Mouse (Mus musculus): ENCODE measurements at regions not wholly inside any gene's neighbourhood (a gene's known extent, or its start where the extent isn't known, plus 50 kb on each side); places are given as distances from the start of the nearest gene placed in this dataset.
"Not testable (repeated sequence)": the region's sequence is repeated elsewhere in the genome, so short reads cannot be mapped to it uniquely, and the experiment has no call there.

DNA sequence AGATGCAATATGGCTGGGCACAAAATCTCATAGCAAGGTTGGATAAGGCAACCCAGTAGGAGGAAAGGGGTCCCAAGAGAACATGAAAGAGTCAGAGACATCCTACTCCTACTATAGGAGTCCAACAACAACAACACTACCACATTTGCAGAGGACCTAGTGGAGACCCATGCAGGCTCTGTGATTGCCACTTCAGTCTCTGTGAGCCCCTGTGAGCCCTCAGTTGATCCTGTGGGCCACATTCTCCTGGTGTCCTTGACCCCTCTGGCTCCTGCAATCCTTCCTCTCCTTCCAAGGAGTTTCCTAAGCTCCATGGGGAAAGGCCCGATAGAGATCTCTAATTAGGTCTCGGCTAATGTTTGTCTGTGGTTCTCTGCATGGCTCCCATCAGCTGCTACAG lies 72.3 kb upstream of the Sh3gl3 start:
- no peak for ATAC-seq (ENCODE audit: borderline replicate concordance, extremely low read depth, low FRiP score, low TSS enrichment)
- H3K27ac ChIP-seq = no peak overlapping the region
- no peaks in the 10 kb centered on the region for H3K27me3 ChIP-seq
- no peak overlapping the region for H3K9ac ChIP-seq
- 79% methylated on average over 2 of the region's 2 CpGs for WGBS
- H3K4me1 ChIP-seq = no peaks in the 10 kb centered on the region
- H3K4me3 ChIP-seq = no peak overlapping the region
- H3K4me2 ChIP-seq = no peak overlapping the region
- no peaks in the 10 kb centered on the region for H3K36me3 ChIP-seq
- no peaks in the 10 kb centered on the region for H3K9me3 ChIP-seq

DNA sequence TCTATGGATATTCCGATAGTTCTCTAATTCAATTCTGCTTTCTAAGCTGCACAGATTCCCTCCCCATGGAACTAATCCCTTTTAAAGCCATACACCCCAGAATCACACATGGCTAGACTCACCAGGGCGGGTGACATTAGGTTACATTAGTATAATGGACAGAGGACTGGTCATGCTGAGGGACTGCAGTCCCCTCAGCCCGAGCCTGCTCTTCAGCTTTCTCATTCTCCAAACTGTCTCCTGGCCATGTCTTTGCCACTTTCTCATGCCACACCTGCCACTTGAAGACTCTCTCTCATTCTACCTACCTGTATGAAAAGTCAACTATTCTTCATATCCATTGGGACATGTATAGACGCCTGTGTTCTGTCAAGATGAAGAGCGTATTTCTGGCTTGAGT lies 68.0 kb upstream of the Sh3gl3 start:
- ATAC-seq (ENCODE audit: borderline replicate concordance, extremely low read depth, low FRiP score, low TSS enrichment) = no peak
- no peak overlapping the region for H3K4me2 ChIP-seq
- no peaks in the 10 kb centered on the region for H3K27me3 ChIP-seq
- 81% methylated on average over 5 of the region's 5 CpGs for WGBS
- H3K9me3 ChIP-seq = no peaks in the 10 kb centered on the region
- H3K36me3 ChIP-seq = no peaks in the 10 kb centered on the region
- no peak overlapping the region for H3K27ac ChIP-seq
- no peak overlapping the region for H3K4me3 ChIP-seq
- no peak overlapping the region for H3K9ac ChIP-seq
- H3K4me1 ChIP-seq = no peaks in the 10 kb centered on the region

DNA sequence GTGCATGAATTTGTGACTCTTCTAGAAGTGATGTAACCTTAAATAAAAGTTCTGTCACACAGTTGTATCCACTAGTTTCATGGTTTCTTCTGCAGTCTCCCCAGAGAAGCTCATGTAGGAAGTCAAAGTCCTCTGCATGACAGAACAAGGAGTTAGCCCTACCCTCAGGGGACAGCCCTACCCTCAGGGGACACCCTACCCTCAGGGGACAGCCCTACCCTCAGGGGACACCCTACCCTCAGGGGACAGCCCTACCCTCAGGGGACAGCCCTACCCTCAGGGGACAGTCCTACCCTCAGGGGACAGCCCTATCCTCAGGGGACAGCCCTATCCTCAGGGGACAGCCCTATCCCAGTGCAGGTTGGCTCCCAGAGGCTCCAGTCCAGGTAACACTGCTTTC lies 64.5 kb upstream of the Sh3gl3 start:
- H3K27ac ChIP-seq = not testable (repeated sequence)

DNA sequence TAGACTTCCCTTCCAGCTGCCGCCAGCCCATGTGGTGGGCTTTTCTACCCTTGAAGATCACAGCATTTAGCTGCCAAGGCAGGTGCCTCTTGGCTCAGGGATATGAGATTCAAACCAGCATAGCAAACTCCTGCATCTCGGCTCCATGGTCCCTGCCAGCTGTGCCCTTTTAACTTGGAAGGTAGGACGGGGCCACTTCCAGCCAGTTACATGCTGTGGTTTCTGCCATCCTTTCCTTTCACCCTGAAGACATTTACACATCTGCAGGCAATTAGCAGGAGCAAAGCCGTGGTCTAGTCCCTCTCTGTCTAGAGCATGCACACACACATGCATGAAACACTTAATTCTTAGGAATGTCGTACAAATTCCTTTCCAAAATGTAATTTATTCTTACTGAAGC lies 64.1 kb upstream of the Sh3gl3 start:
- Histone ChIP-seq H3K36me3 (no peaks in the 10 kb centered on the region), H3K4me1 (no peaks in the 10 kb centered on the region), H3K27me3 (no peaks in the 10 kb centered on the region), H3K9me3 (no peaks in the 10 kb centered on the region), H3K9ac (no peak overlapping the region), H3K27ac (no peak overlapping the region), H3K4me3 (no peak overlapping the region), H3K4me2 (no peak overlapping the region)
- 45% methylated on average over 5 of the region's 5 CpGs for WGBS
- no peak for ATAC-seq (ENCODE audit: borderline replicate concordance, extremely low read depth, low FRiP score, low TSS enrichment)

More for the DNA sequence above, 64.5 kb upstream of the Sh3gl3 start:
- not testable (repeated sequence) for H3K4me2 ChIP-seq; H3K4me3 ChIP-seq; H3K4me1 ChIP-seq; H3K9me3 ChIP-seq; H3K9ac ChIP-seq; ATAC-seq (ENCODE audit: borderline replicate concordance, extremely low read depth, low FRiP score, low TSS enrichment); H3K36me3 ChIP-seq; H3K27me3 ChIP-seq

GRCm38 (mm10) chr7:82109977-82110376 lies 63.7 kb upstream of the Sh3gl3 start:
- Histone ChIP-seq H3K4me3 (no peak overlapping the region), H3K4me1 (no peaks in the 10 kb centered on the region), H3K9me3 (no peaks in the 10 kb centered on the region), H3K27ac (no peak overlapping the region), H3K4me2 (no peak overlapping the region), H3K36me3 (no peaks in the 10 kb centered on the region), H3K9ac (no peak overlapping the region), H3K27me3 (no peaks in the 10 kb centered on the region)
- ATAC-seq (ENCODE audit: borderline replicate concordance, extremely low read depth, low FRiP score, low TSS enrichment) = no peak
- WGBS = 53% methylated on average over 8 of the region's 8 CpGs

DNA sequence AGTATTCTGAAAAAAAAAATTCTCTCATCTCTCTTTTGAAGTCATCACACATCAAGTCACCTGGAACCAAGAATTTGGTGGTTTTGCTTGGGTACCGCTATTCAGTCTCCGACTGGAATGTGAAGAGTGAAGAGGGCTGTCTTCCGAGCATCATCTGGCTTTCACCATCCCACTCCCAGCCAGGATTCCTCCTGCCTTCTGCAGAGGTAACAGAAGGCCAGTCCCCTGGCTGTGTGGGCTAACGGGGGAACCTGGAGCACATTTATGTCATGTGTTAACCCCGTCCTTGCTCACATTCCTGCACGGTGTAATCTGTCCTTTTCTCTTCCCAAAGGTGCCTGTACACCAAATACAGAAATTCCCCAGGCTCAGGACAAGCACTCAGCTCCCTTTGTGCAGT lies 61.6 kb upstream of the Sh3gl3 start:
- no peak overlapping the region for H3K4me2 ChIP-seq
- H3K36me3 ChIP-seq = no peaks in the 10 kb centered on the region
- H3K9ac ChIP-seq = no peak overlapping the region
- no peak overlapping the region for H3K27ac ChIP-seq
- 38% methylated on average over 6 of the region's 6 CpGs for WGBS
- H3K4me1 ChIP-seq = no peaks in the 10 kb centered on the region
- no peak for ATAC-seq (ENCODE audit: borderline replicate concordance, extremely low read depth, low FRiP score, low TSS enrichment)
- no peak overlapping the region for H3K4me3 ChIP-seq
- no peaks in the 10 kb centered on the region for H3K9me3 ChIP-seq
- H3K27me3 ChIP-seq = no peaks in the 10 kb centered on the region

DNA sequence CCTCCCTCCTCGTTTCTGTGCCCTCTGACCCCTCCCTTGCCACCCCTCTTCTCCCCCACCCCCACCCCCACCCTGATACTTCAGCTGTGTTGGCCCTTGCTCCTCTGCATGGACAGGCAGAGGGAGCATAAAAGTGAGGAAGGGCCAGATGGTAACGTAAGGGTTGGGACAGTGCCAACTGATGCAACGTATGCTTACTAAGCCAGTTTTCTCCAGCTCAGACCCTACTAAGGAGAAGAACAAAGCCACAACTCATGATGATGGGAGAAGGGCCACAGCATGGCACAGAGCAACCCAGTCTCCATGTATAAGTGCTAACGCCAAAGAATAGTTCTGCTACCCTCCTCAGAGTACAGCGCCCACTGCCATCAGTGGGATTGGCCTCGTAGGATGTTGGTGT lies 58.0 kb upstream of the Sh3gl3 start:
- Histone ChIP-seq H3K9me3 (no peaks in the 10 kb centered on the region), H3K27ac (no peak overlapping the region), H3K27me3 (peaks cover 6% of the 10 kb centered on the region; the same call in 1 of the 2 replicates), H3K4me2 (no peak overlapping the region), H3K9ac (no peak overlapping the region), H3K36me3 (no peaks in the 10 kb centered on the region), H3K4me3 (no peak overlapping the region), H3K4me1 (no peaks in the 10 kb centered on the region)
- ATAC-seq (ENCODE audit: borderline replicate concordance, extremely low read depth, low FRiP score, low TSS enrichment) = no peak
- WGBS = 70% methylated on average over 6 of the region's 6 CpGs

- peak; percentile 46; the same call in 1 of the 2 replicates for ATAC-seq (ENCODE audit: borderline replicate concordance, extremely low read depth, low FRiP score, low TSS enrichment)
- Histone ChIP-seq H3K4me2 (no peak overlapping the region), H3K9me3 (no peaks in the 10 kb centered on the region), H3K4me3 (no peak overlapping the region), H3K4me1 (no peaks in the 10 kb centered on the region), H3K9ac (no peak overlapping the region), H3K27me3 (peaks cover 9% of the 10 kb centered on the region), H3K27ac (no peak overlapping the region), H3K36me3 (no peaks in the 10 kb centered on the region)
- WGBS = 6% methylated on average over 2 of the region's 2 CpGs
These were observed 54.4 kb upstream of the Sh3gl3 start for GRCm38 (mm10) chr7:82119266-82119665.

DNA sequence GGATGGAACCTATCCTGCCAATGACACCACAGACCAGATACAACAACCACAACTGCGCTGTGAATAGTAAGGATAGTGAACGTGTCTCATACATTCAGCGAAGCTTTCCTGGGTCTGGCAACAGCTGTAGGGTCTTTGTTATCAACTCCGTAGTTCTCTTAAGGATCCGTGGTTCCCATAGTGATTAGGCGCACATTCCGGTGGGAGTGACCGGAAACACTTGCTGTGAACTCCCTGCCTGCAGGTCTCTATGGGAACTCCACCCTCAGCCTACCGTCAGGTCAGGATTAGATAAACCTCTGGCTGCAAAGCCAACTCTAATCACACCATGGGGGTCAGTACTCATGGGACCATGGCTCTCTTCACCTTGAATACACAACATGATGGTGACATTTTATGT lies 53.8 kb upstream of the Sh3gl3 start:
- Histone ChIP-seq H3K4me2 (no peak overlapping the region), H3K36me3 (no peaks in the 10 kb centered on the region), H3K4me1 (no peaks in the 10 kb centered on the region), H3K27me3 (peaks cover 9% of the 10 kb centered on the region), H3K9ac (no peak overlapping the region), H3K27ac (no peak overlapping the region), H3K4me3 (no peak overlapping the region), H3K9me3 (no peaks in the 10 kb centered on the region)
- WGBS = 48% methylated on average over 9 of the region's 9 CpGs
- ATAC-seq (ENCODE audit: borderline replicate concordance, extremely low read depth, low FRiP score, low TSS enrichment) = no peak

- no peak overlapping the region for H3K9ac ChIP-seq
- 0% methylated on average over 1 of the region's 1 CpGs for WGBS
- H3K4me2 ChIP-seq = no peak overlapping the region
- H3K27me3 ChIP-seq = peaks cover 9% of the 10 kb centered on the region
- no peaks in the 10 kb centered on the region for H3K4me1 ChIP-seq
- H3K27ac ChIP-seq = no peak overlapping the region
- no peak for ATAC-seq (ENCODE audit: borderline replicate concordance, extremely low read depth, low FRiP score, low TSS enrichment)
- H3K9me3 ChIP-seq = no peaks in the 10 kb centered on the region
- no peak overlapping the region for H3K4me3 ChIP-seq
- H3K36me3 ChIP-seq = no peaks in the 10 kb centered on the region
These were observed 51.9 kb upstream of the Sh3gl3 start for GRCm38 (mm10) chr7:82121746-82122145.
